Mouse (Mus musculus) brain, embryonic 14.5 days (tissue): ENCODE measurements around the gene Olfm1. TPM values are rescaled to one million over a fixed set of nuclear protein-coding genes. Genes with fewer than 3 reads are reported as not detected.

Source experiments
- DNase-seq: peaks from one replicate; pipeline ENCODE4 v3.0.0-alpha.2; 2011; ENCODE audit warnings: low read depth
- CTCF ChIP-seq: fragments of 200-500 bp; IDR thresholded peaks from 2 replicates; pipeline ENCODE4 v1.5.1; 2012; ENCODE audit warnings: inconsistent platforms, mild to moderate bottlenecking, moderate library complexity, borderline replicate concordance; ENCODE audit not compliant: insufficient read depth, insufficient read length; ENCODE audit errors: extremely low read depth
- POLR2A ChIP-seq: fragments of 200-500 bp; IDR thresholded peaks from 2 replicates; pipeline ENCODE4 v1.6.1; 2012; ENCODE audit warnings: mild to moderate bottlenecking, inconsistent platforms, borderline replicate concordance; ENCODE audit not compliant: poor library complexity, insufficient read depth, insufficient read length, severe bottlenecking; ENCODE audit errors: extremely low read depth
- polyA plus RNA-seq: library from polyadenylated mRNA; depleted of rRNA; stranded (reverse); fragments of >200 nt; gene quantifications from 2 replicates; pipeline ENCODE4 v1.2.3, GENCODE M21; 2012; rRNA removed

The Olfm1 gene
- 223 and 383 TPM in 2 replicates for polyA plus RNA-seq

DNA sequence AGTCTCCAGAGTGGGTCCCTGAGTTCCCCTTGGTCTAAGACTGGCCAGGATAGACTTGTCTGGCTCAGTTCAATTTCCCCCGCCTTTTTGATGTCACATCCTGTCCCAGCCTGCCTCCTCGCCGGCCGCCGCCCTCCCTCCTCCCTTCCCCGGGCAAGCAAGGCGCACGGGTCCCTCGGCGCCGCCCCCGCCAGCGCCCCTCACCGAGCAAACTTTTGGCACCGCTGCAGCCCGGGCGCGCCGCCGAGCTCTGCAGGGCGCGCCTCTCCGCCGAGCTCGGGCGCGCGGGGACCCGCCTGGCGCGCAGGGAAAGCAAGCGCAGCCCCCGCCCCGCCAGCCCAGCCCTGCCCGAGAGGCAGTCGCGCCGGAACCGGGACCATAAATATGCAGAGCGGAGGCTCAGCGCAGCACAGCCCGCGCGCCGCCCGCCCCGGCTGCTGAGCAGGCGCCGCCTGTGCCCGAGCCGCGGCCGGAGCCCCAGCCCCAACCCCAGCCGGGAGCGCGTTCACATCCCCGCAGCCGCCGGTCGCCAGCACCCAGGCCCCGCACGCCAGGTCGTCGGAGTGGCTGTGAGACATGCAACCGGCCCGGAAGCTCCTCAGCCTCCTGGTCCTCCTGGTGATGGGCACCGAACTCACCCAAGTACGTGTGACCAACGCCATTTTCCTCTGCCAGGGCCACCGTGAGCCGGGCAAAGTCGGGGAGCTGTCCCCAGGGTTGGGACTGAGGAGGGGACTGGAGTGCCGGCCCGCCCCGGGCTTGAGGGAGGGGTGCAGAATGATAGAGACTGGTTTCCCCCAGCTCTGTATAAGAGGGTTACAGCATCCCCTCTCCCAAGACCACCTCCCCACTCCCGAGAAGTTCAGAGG, at the start of gene Olfm1:
TSS of gene Olfm1 (plus strand) at position 172 of the 869 bp plus-strand sequence.
- peak; percentile 89 for DNase-seq
- TF ChIP-seq CTCF (no peak), POLR2A (peak; percentile 46)

- TF ChIP-seq CTCF, result no peak
- no peak for TF ChIP-seq POLR2A
- no peak for DNase-seq
Observed at GRCm38 (mm10) chr2:28143417-28144045, 49.3 kb upstream of the Olfm1 start.

DNA sequence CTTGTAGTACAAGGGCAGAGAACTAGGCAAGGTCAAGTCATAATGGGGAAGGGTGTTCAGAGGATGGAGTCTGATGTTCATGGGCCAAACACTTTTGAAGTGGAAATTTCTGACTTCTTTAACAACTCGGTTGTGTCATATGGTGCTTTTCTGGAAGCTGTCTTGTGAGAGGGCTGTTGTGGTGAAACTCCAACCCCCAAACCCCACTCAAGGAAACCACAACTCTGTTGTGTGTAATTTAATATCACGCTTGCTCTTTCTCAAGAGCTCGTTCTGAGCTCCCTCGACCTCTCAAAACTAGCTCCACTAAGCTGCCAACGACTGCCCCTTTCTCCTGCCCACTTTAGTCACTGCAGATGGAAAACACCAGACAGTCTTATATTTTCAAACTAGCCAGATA, 47.1 kb upstream of the Olfm1 start:
- DNase-seq, result no peak
- TF ChIP-seq CTCF, result no peak
- TF ChIP-seq POLR2A, result no peak

DNA sequence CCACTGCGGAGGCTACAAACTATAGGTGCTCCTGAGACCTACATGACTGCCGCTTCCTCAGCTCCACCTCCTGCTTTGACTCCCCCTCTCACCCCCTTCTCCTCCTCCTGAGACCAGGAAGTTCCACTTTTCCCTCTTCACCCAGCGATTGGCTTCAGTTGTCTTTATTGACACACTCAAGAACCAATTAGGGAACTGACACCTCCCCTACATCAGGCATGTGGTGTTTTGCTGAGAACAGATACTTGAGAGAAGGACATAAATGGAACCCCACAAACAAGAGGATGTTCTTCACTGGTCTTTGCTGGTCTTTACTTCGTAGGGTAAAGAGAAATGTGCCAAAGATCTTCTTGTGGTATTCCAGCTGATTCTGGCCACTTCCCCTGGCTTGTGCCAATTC, 46.6 kb upstream of the Olfm1 start:
- TF ChIP-seq POLR2A (no peak), CTCF (no peak)

GRCm38 (mm10) chr2:28146685-28147084, 46.1 kb upstream of the Olfm1 start:
- DNase-seq, result no peak
- TF ChIP-seq POLR2A (no peak), CTCF (no peak)

More for the DNA sequence above, 46.6 kb upstream of the Olfm1 start:
- no peak for DNase-seq

GRCm38 (mm10) chr2:28147248-28147794, 45.5 kb upstream of the Olfm1 start:
- TF ChIP-seq POLR2A, result no peak
- no peak for TF ChIP-seq CTCF
- no peak for DNase-seq

DNA sequence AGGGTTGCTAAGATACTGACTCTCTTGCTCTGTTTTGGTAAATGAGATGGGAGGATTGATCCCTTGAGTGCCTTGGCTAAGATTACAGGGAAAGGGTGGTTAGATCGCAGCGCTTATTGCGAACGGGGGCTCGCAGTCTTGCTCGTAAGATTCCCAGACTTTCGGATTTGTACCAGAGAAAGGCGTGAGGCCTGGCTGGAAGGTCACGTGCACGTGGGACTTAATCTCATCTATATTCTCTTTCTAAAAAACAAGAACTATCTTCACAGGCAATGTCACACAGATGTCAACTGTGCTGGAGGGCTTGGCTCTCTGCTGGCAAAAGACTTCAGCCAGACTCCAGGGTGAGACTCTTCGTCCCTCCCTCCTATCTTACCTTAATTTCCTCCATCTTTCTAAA, 43.1 kb upstream of the Olfm1 start:
- no peak for DNase-seq
- TF ChIP-seq POLR2A, result no peak
- TF ChIP-seq CTCF, result no peak

DNA sequence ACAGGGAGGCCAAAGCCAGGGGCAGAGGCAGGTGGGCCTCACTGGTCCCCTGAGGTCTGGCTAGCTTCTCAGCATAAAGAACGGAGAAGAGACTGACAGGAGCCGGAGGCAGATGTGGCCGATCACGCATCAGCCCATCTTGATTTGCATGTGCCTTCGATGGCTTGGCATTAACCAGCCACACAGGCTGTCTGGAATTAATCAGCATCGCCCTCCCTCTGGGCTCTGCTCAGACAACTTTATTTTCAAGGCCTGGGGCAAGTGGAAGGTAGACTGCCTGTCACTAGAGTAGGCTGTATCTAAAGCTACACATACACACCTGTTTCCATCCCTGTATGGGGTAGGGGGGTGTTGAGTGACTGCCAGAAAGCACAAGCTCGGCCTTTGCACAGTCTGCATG, 32.2 kb upstream of the Olfm1 start:
- peak; percentile 63 for DNase-seq
- no peak for TF ChIP-seq CTCF

- DNase-seq, result no peak
- TF ChIP-seq CTCF (no peak), POLR2A (no peak)
Observed at GRCm38 (mm10) chr2:28165570-28165969, 27.2 kb upstream of the Olfm1 start.

DNA sequence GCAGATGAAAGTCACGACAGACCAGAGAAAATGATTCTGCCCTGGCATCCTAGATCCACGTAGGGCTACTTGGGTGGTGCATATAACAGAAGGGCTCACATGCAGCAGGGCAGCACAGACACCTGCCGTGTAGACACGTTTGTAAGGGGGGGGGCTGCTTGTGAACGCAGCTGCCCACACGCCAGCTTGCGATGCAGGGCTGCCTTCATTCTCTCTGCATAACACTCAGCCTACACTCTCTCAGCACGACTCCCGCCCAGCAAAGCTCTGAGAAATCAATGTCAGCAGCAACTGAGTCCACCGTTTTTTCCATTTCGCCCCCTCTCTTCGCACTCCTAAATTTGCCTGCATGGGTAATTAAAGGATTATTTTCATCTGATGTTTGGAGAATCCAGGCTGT, 23.5 kb upstream of the Olfm1 start:
- no peak for TF ChIP-seq POLR2A
- no peak for TF ChIP-seq CTCF
- DNase-seq, result peak; percentile 48

DNA sequence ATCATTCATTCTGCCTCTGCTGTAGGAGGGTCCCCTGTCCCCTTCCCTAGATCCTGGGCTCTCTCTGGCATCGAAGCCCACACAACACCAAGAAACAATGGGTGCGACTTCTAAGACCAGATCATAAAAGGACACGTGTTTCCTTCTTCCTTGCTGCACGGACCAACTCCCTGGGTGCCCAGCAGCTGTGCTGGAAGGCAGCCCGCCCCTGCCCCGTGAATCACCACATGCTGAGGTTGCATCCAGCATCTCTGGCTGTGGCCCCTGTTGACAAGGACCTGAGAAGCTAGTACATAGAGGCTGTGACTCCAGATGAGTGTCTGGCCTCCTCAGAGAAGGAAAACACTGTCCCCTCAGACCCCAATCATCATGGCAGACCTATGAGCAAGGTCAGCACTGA, 20.8 kb upstream of the Olfm1 start:
- no peak for DNase-seq
- TF ChIP-seq CTCF (no peak), POLR2A (no peak)
